Comparison of ENCODE assay signal across 11 mouse cellular contexts in genomic region chr10:70428121-70428662, GRCm38 (mm10). TPM values are rescaled to one million over a fixed set of nuclear protein-coding genes. Genes with fewer than 3 reads are reported as not detected.
DNase-seq lines count a peak whose midpoint lies in the region; ATAC-seq and TF ChIP-seq lines count a peak whose summit lies in the region.
"Had no signal": no experiment of that assay in that cellular context is flagged by ENCODE, and none has a peak within 500 bp of the region (broad histone marks: within the 10 kb centered on the region; RNA-seq: fewer than 3 reads in every experiment).

No protein-coding gene starts in this region.

- H3K27ac ChIP-seq in gastrocnemius, adult 2 months, result peak overlapping the region; percentile 64
- H3K27ac ChIP-seq in thymus, adult 2 months (ENCODE audit: control insufficient read depth, insufficient read depth, low read length), result no peak overlapping the region
- no peak overlapping the region for H3K27ac ChIP-seq in kidney, embryonic 14.5 days (ENCODE audit: low read depth, low read length)
- H3K27ac ChIP-seq: limb, embryonic 12.5 days; neural tube, embryonic 15.5 days had no signal

- 90% methylated on average over 5 of the region's 5 CpGs for WGBS in thymus, adult 2 months
- WGBS in kidney, embryonic 14.5 days, result 85% methylated on average over 5 of the region's 5 CpGs

- no peak overlapping the region for H3K9ac ChIP-seq in kidney, embryonic 14.5 days (ENCODE audit: low read depth, low read length)
- H3K9ac ChIP-seq: limb, embryonic 12.5 days; neural tube, embryonic 15.5 days had no signal

- no peaks in the 10 kb centered on the region for H3K4me1 ChIP-seq in thymus, adult 2 months (replicated peaks; ENCODE audit: control insufficient read depth, insufficient read depth, low read length)
- no peaks in the 10 kb centered on the region for H3K4me1 ChIP-seq in kidney, embryonic 14.5 days (ENCODE audit: control insufficient read depth, insufficient read depth, low read length)
- H3K4me1 ChIP-seq: limb, embryonic 12.5 days; neural tube, embryonic 15.5 days had no signal

- no peak for TF ChIP-seq CTCF in gastrocnemius, adult 2 months (IDR thresholded peaks at IDR 0.05)
- no peak for TF ChIP-seq CTCF in thymus, adult 2 months (IDR thresholded peaks at IDR 0.05; ENCODE audit: borderline replicate concordance, control insufficient read depth, extremely low read depth, insufficient read depth, low read length, poor library complexity)

- H3K4me2 ChIP-seq in kidney, embryonic 14.5 days (replicated peaks; ENCODE audit: low read depth, low read length), result no peak overlapping the region
- H3K4me2 ChIP-seq: limb, embryonic 12.5 days; neural tube, embryonic 15.5 days had no signal

- no peak for ATAC-seq in kidney, embryonic 14.5 days (ENCODE audit: low FRiP score, low TSS enrichment)

- no peaks in the 10 kb centered on the region for H3K27me3 ChIP-seq in thymus, adult 2 months (ENCODE audit: control insufficient read depth, insufficient read depth, low read length)
- no peaks in the 10 kb centered on the region for H3K27me3 ChIP-seq in kidney, embryonic 14.5 days (ENCODE audit: control insufficient read depth, insufficient read depth, low read length)
- H3K27me3 ChIP-seq: limb, embryonic 12.5 days; neural tube, embryonic 15.5 days had no signal

- peak; percentile 27 for DNase-seq in gastrocnemius, adult 2 months
- no peak for DNase-seq in gastrocnemius, adult 8-10 months (ENCODE audit: low spot score in 2 of 2)
- peak; percentile 55 for DNase-seq in Muller cell, postnatal 12 days (ENCODE audit: inconsistent ontology term)
- peak; percentile 74 to 83 for DNase-seq in cerebellum, postnatal 14 days
- peak; percentile 43 to 61 for DNase-seq in left cerebral cortex, postnatal 36 days (ENCODE audit: low spot score in 2 of 2)
- DNase-seq in thymus, adult 2 months, result no peak
- DNase-seq in spleen, postnatal 4 days (ENCODE audit: low spot score in 2 of 2), result no peak

- TF ChIP-seq POLR2A in thymus, adult 2 months (IDR thresholded peaks at IDR 0.05; ENCODE audit: control insufficient read depth, extremely low read depth, insufficient read depth, low read length, poor library complexity), result no peak

- H3K36me3 ChIP-seq in thymus, adult 2 months (ENCODE audit: control insufficient read depth, insufficient read depth, low read length), result no peaks in the 10 kb centered on the region
- H3K36me3 ChIP-seq in kidney, embryonic 14.5 days (ENCODE audit: control insufficient read depth, insufficient read depth, low read length), result no peaks in the 10 kb centered on the region
- H3K36me3 ChIP-seq: G1E; limb, embryonic 12.5 days; neural tube, embryonic 15.5 days had no signal

- H3K9me3 ChIP-seq in kidney, embryonic 14.5 days (ENCODE audit: control insufficient read depth, low read length), result no peaks in the 10 kb centered on the region
- H3K9me3 ChIP-seq: limb, embryonic 12.5 days; neural tube, embryonic 15.5 days had no signal

- no peak overlapping the region for H3K4me3 ChIP-seq in gastrocnemius, adult 2 months
- no peak overlapping the region for H3K4me3 ChIP-seq in thymus, adult 2 months (ENCODE audit: control insufficient read depth, insufficient read depth, low read length)
- no peak overlapping the region for H3K4me3 ChIP-seq in kidney, embryonic 14.5 days (ENCODE audit: low read length)
- H3K4me3 ChIP-seq: limb, embryonic 12.5 days; neural tube, embryonic 15.5 days had no signal

- intact Hi-C loops in gastrocnemius, adult 2 months (cut with DNase I), result no loop called here
- intact Hi-C loops in left cerebral cortex, postnatal 36 days (cut with DNase I), result no loop called here

RNA-seq across cellular contexts. Expression of gene Fam13c, which starts 12.1 kb away (rescaled TPM):
- total RNA-seq in gastrocnemius, adult 2 months (2021), result 1 to 10 TPM; 5.2 to 7.0 TPM
- total RNA-seq in gastrocnemius, adult 8-10 months (2022), result 1 to 10 TPM; 4.6 to 7.6 (median 5.6) TPM
- total RNA-seq in left cerebral cortex, postnatal 36 days (2021), result 10 to 100 TPM; 52.7 to 59.2 TPM
- polyA plus RNA-seq in thymus, adult 2 months (2012; rRNA removed), result 0.42 and 0.69 TPM in 2 replicates
- polyA plus RNA-seq in kidney, embryonic 14.5 days (2014; fragmentation: Nextera tagmentation; extraction: Ambion mirVana), result 4.1 and 6.0 TPM in 2 replicates
- polyA plus RNA-seq: G1E had no signal

Comparison
In these comparisons a context has a peak if more than half of its experiments do, and no peak if none do; other contexts are left out.
1. DNase-seq: peak in gastrocnemius, adult 2 months (single experiment), Muller cell, postnatal 12 days (single experiment), cerebellum, postnatal 14 days (2 of 2) and left cerebral cortex, postnatal 36 days (2 of 2); none in gastrocnemius, adult 8-10 months (0 of 2), thymus, adult 2 months (single experiment) and spleen, postnatal 4 days (0 of 2).
2. RNA of gene Fam13c, which starts 12.1 kb away (total RNA-seq): 52.7 to 59.2 TPM in left cerebral cortex, postnatal 36 days; 5.2 to 7.0 TPM in gastrocnemius, adult 2 months and 4.6 to 7.6 TPM in gastrocnemius, adult 8-10 months; every median in the first group is over 4 times any median in the second.